Mouse (Mus musculus): ENCODE data around the gene Hnf1b.

The Hnf1b gene

GRCm38 (mm10) chr11:83849529-83850335, at the start of gene Hnf1b:
TSS of gene Hnf1b (plus strand) at chr11:83850063.
- DNase-seq (ENCODE audit: low spot score in 2 of 2), result no peak

GRCm38 (mm10) chr11:83802166-83802565, 47.7 kb upstream of the Hnf1b start:
- DNase-seq (ENCODE audit: low spot score in 2 of 2), result no peak

GRCm38 (mm10) chr11:83802581-83802980, 47.3 kb upstream of the Hnf1b start:
- no peak for DNase-seq (ENCODE audit: low spot score in 2 of 2)

GRCm38 (mm10) chr11:83810441-83810840, 39.4 kb upstream of the Hnf1b start:
- no peak for DNase-seq (ENCODE audit: low spot score in 2 of 2)

GRCm38 (mm10) chr11:83815191-83815590, 34.7 kb upstream of the Hnf1b start:
- DNase-seq (ENCODE audit: low spot score in 2 of 2), result no peak

- DNase-seq (ENCODE audit: low spot score in 2 of 2), result peak in 1 of 2 experiments; percentile 61
Measured at GRCm38 (mm10) chr11:83815628-83816027, 34.2 kb upstream of the Hnf1b start.

GRCm38 (mm10) chr11:83817048-83817447, 32.8 kb upstream of the Hnf1b start:
- DNase-seq (ENCODE audit: low spot score in 2 of 2), result no peak

DNA sequence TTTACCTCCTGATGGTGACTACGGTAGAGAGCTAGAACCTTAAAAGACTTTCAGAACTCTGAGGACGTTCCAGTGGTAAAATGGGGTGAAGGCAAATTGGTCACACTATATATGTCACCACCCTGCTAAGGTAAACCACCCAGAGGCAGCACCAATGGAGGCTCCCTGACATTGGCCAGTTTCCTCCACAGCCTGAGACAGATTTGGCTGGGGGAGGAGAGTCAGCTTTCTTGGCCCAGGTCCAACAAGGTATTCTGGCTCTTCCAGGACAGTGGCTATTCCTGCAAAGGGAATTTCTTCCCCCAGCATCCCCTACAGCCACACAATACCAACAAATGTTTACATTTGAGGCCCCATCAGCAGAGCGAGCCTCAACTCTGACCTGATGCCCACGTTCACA, 31.9 kb upstream of the Hnf1b start:
- no peak for DNase-seq (ENCODE audit: low spot score in 2 of 2)

DNA sequence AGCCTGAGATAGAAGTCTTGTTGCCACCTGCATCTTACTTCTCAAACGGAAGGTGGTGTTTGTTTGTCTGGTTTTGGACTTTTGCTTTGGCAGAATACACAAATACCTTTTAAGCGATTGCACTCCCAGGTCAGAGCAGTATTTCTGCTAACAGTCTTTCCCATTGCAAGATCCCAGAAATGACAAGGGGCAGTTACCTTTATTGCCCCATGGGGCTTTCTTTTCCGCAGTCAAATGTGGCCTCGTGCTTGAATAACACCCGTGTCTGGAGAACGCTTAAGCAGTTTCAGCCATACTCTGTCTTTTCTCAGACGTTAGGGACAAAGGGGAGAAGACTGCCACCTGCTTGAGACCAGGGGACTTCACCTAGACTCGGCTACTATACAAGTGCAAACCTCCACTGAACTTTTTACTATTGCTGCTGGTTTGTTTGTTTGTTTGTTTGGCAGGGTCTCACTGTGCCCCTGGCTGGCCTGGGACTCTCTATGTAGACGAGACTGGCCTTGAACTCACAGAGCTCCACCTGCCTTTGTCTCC, 31.2 kb upstream of the Hnf1b start:
- no peak for DNase-seq (ENCODE audit: low spot score in 2 of 2)

DNA sequence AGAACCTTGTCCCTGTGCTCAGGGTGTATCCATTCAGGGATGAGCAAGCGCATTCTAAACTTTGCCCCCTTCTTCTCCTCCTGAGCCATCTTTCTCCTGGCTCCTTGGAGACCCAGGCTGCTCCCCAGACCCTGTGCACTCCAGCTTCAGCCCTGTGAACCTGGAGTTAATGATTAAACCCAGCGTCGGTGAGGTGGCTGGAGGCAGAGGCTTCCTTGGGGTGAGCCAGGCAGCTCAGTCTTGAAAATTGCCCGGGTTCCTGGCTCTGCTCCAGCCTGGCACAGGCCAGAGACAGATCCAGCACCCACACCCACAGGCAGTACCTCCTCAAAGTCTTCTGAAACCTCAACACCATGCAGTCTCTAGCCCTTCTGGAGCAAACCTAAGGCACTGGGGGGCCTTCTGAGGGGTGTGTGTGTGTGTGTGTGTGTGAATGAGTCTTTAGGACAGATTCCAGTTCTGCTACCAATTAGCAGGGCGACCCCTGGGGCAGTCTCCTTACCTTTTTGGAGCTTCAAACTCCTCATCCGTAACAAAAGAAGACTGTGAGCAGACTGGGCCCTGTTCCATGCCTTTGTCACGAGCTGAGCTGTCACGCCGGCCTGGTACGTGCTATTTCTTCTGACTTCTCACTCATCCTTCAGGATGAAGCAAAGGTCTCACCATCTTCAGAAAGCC, 29.9 kb upstream of the Hnf1b start:
- DNase-seq (ENCODE audit: low spot score in 2 of 2), result no peak

DNA sequence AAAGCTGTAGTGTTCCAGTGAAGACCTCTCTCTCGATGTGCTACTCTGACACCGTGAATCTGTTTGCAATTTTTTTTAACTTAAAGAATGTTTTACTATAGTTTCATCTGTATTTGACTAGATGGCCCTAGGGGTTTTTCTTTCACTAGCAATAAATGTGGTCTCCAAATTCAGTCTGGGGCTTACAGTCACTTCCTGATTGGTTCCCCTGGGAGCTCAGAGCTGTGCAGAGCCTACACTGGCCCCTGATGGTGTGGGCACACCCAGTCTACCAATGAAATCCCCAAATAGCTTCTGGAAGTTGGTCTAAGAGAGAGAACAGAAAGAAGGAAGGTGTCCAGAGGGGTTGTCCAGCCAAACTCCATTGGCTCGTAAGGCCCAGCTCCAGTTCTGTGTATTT, 23.7 kb upstream of the Hnf1b start:
- no peak for DNase-seq (ENCODE audit: low spot score in 2 of 2)

GRCm38 (mm10) chr11:83828553-83829142, 21.2 kb upstream of the Hnf1b start:
- DNase-seq (ENCODE audit: low spot score in 2 of 2), result no peak

GRCm38 (mm10) chr11:83832389-83832788, 17.5 kb upstream of the Hnf1b start:
- DNase-seq (ENCODE audit: low spot score in 2 of 2), result no peak

- no peak for DNase-seq (ENCODE audit: low spot score in 2 of 2)
Measured at GRCm38 (mm10) chr11:83833517-83833916, 16.3 kb upstream of the Hnf1b start.

- DNase-seq (ENCODE audit: low spot score in 2 of 2), result no peak
Measured at GRCm38 (mm10) chr11:83833959-83834496, 15.8 kb upstream of the Hnf1b start.

DNA sequence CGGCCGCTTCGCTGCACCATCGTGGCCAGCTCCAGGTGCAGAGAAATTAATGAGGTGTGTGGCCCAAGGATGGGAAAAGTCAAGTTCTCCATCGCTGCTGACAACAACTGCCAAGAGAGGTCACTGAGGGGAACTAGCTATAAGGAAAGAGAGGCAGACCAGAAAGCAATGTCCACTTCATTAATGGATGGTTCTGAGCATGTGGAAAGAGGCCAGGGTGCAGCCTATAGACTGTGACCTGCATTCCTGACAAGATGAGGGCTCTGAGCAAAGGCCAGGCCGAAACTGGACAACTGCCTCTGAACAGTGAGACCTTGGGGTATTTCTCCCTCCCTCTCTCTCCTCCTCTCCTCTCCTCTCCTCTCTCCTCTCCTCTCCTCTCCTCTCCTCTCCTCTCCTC, 10.4 kb upstream of the Hnf1b start:
- DNase-seq (ENCODE audit: low spot score in 2 of 2), result no peak

DNA sequence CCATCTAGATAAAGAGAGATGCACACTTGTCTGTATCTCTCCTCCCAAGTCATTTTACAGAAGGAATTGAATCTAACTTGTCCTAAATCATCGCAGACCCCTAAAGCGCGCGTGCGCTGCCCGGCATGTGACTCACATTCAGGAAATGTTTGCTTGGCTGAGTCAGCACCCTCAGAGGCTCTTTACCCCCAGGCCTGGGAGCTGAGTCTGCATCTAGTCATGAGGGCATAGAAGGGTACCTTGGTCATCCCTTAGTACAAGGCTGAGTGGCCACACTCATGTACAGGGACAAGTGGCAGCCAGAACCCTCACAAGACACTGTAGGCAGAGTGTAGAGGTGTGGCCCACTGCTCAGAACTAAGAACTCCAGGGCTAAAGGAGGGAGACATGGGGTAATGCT, 6.3 kb upstream of the Hnf1b start:
- DNase-seq (ENCODE audit: low spot score in 2 of 2), result no peak

- DNase-seq (ENCODE audit: low spot score in 2 of 2), result no peak
Measured at GRCm38 (mm10) chr11:83850586-83851272, 866 bp downstream of the Hnf1b start.

GRCm38 (mm10) chr11:83851273-83852015, 1.6 kb downstream of the Hnf1b start:
- no peak for DNase-seq (ENCODE audit: low spot score in 2 of 2)

- no peak for DNase-seq (ENCODE audit: low spot score in 2 of 2)
Measured at GRCm38 (mm10) chr11:83852016-83852355, 2.1 kb downstream of the Hnf1b start.
